ENCODE assay signal across 9 mouse cellular contexts in genomic region chr2:166215610-166216511, GRCm38 (mm10).
A peak's percentile ranks its signal among the peaks of the same experiment; 100 is the strongest.
DNase-seq lines count a peak whose midpoint lies in the region; ATAC-seq and TF ChIP-seq lines count a peak whose summit lies in the region.
"Had no signal": no experiment of that assay in that cellular context is flagged by ENCODE, and none has a peak within 500 bp of the region (broad histone marks: within the 10 kb centered on the region; RNA-seq: fewer than 3 reads in every experiment).

No protein-coding gene starts in this region.

- H3K4me1 ChIP-seq in hindbrain, embryonic 16.5 days (ENCODE audit: control insufficient read depth, insufficient read depth, low read depth, low read length): peaks cover 12% of the 10 kb centered on the region; the same call in 1 of the 2 replicates
- no peaks in the 10 kb centered on the region for H3K4me1 ChIP-seq in limb, embryonic 14.5 days (ENCODE audit: control insufficient read depth, insufficient read depth, low read length)
- no peaks in the 10 kb centered on the region for H3K4me1 ChIP-seq in stomach, embryonic 16.5 days (ENCODE audit: control insufficient read depth, insufficient read depth, low read length)

- ATAC-seq in hindbrain, embryonic 16.5 days: peak; percentile 94
- ATAC-seq in limb, embryonic 14.5 days (ENCODE audit: low FRiP score, low read depth): no peak; the same call in 1 of the 2 replicates
- ATAC-seq in stomach, embryonic 16.5 days (ENCODE audit: insufficient read depth, low FRiP score): peak; percentile 71

- no peak for TF ChIP-seq POLR2A in limb, embryonic 14.5 days (IDR thresholded peaks at IDR 0.05; ENCODE audit: borderline replicate concordance, extremely low read depth, insufficient read depth, insufficient read length)

- peaks cover 13% of the 10 kb centered on the region for H3K27me3 ChIP-seq in hindbrain, embryonic 16.5 days (replicated peaks; ENCODE audit: control insufficient read depth, insufficient read depth, low read length)
- H3K27me3 ChIP-seq in limb, embryonic 14.5 days (ENCODE audit: control insufficient read depth, insufficient read depth, low read length): no peaks in the 10 kb centered on the region
- H3K27me3 ChIP-seq in stomach, embryonic 16.5 days (ENCODE audit: control insufficient read depth, insufficient read depth, low read length): no peaks in the 10 kb centered on the region

- intact Hi-C loops in left cerebral cortex, postnatal 36 days (cut with DNase I): no loop called here

- no peaks in the 10 kb centered on the region for H3K36me3 ChIP-seq in hindbrain, embryonic 16.5 days (ENCODE audit: control insufficient read depth, insufficient read depth, low read length)
- no peaks in the 10 kb centered on the region for H3K36me3 ChIP-seq in limb, embryonic 14.5 days (ENCODE audit: control insufficient read depth, insufficient read depth, low read length)
- H3K36me3 ChIP-seq in stomach, embryonic 16.5 days (ENCODE audit: control insufficient read depth, insufficient read depth, low read length): no peaks in the 10 kb centered on the region
- H3K36me3 ChIP-seq: heart, embryonic 13.5 days had no signal

- H3K27ac ChIP-seq in hindbrain, embryonic 16.5 days (ENCODE audit: low read depth, low read length): no peak overlapping the region; the same call in 1 of the 2 replicates
- H3K27ac ChIP-seq in limb, embryonic 14.5 days (replicated peaks; ENCODE audit: low read depth, low read length): no peak overlapping the region
- H3K27ac ChIP-seq in stomach, embryonic 16.5 days (ENCODE audit: low read length): no peak overlapping the region
- H3K27ac ChIP-seq: heart, embryonic 13.5 days had no signal

- 24% methylated on average over 18 of the region's 18 CpGs for WGBS in hindbrain, embryonic 16.5 days
- 62% methylated on average over 18 of the region's 18 CpGs for WGBS in limb, embryonic 14.5 days
- WGBS in stomach, embryonic 16.5 days: 65% methylated on average over 18 of the region's 18 CpGs

- no peaks in the 10 kb centered on the region for H3K9me3 ChIP-seq in hindbrain, embryonic 16.5 days (ENCODE audit: control insufficient read depth, low read length)
- H3K9me3 ChIP-seq in limb, embryonic 14.5 days (ENCODE audit: control insufficient read depth, low read length): no peaks in the 10 kb centered on the region
- no peaks in the 10 kb centered on the region for H3K9me3 ChIP-seq in stomach, embryonic 16.5 days (replicated peaks; ENCODE audit: control insufficient read depth, low read length)
- H3K9me3 ChIP-seq: heart, embryonic 13.5 days had no signal

- H3K4me3 ChIP-seq in hindbrain, embryonic 16.5 days (ENCODE audit: low read length): no peak overlapping the region
- H3K4me3 ChIP-seq in limb, embryonic 14.5 days (replicated peaks; ENCODE audit: low read length): no peak overlapping the region
- no peak overlapping the region for H3K4me3 ChIP-seq in stomach, embryonic 16.5 days (replicated peaks; ENCODE audit: low read length)
- H3K4me3 ChIP-seq: heart, embryonic 13.5 days had no signal

- peak; percentile 46 for DNase-seq in brain, embryonic 18.5 days (ENCODE audit: low read depth, low spot score)
- peak; percentile 93 to 96 for DNase-seq in cerebellum, postnatal 10 days
- DNase-seq in limb, embryonic 14.5 days (ENCODE audit: low spot score): peak; percentile 25
- no peak for DNase-seq in adrenal gland, postnatal 14 days
- DNase-seq in adipocyte (ENCODE audit: low spot score): no peak
- DNase-seq in left cerebral cortex, postnatal 36 days (ENCODE audit: low spot score in 2 of 2): no peak

- H3K4me2 ChIP-seq in hindbrain, embryonic 16.5 days (ENCODE audit: low read length): no peak overlapping the region
- H3K4me2 ChIP-seq in limb, embryonic 14.5 days (replicated peaks; ENCODE audit: low read depth, low read length, severe bottlenecking): no peak overlapping the region
- H3K4me2 ChIP-seq in stomach, embryonic 16.5 days (ENCODE audit: low read depth, low read length): no peak overlapping the region
- H3K4me2 ChIP-seq: heart, embryonic 13.5 days had no signal

- H3K9ac ChIP-seq in hindbrain, embryonic 16.5 days (ENCODE audit: low read depth, low read length): no peak overlapping the region
- H3K9ac ChIP-seq in limb, embryonic 14.5 days (ENCODE audit: low read depth, low read length, severe bottlenecking): no peak overlapping the region
- H3K9ac ChIP-seq in stomach, embryonic 16.5 days (ENCODE audit: low read length): 0 out of 2 replicates have a peak overlapping the region, but pooled peaks have one; percentile 7
- H3K9ac ChIP-seq: heart, embryonic 13.5 days had no signal

Comparison
In these comparisons a context has a peak if more than half of its experiments do, and no peak if none do; other contexts are left out.
1. DNase-seq: peak in brain, embryonic 18.5 days (single experiment), cerebellum, postnatal 10 days (2 of 2) and limb, embryonic 14.5 days (single experiment); none in adrenal gland, postnatal 14 days (single experiment), adipocyte (single experiment) and left cerebral cortex, postnatal 36 days (0 of 2).